Mouse (Mus musculus): ENCODE measurements around the gene Bbs9.

Bbs9 gene

GRCm38 (mm10) chr9:22640683-22641431, 165.3 kb downstream of the Bbs9 start:
- no peak for DNase-seq

- no peak for DNase-seq
Measured at GRCm38 (mm10) chr9:22645844-22646390, 170.4 kb downstream of the Bbs9 start.

GRCm38 (mm10) chr9:22646461-22646860, 170.9 kb downstream of the Bbs9 start:
- no peak for DNase-seq

- DNase-seq = no peak
Measured at GRCm38 (mm10) chr9:22648163-22648562, 172.6 kb downstream of the Bbs9 start.

- DNase-seq = no peak
Measured at GRCm38 (mm10) chr9:22649606-22650005, 174.1 kb downstream of the Bbs9 start.

GRCm38 (mm10) chr9:22650781-22651180, 175.3 kb downstream of the Bbs9 start:
- no peak for DNase-seq

GRCm38 (mm10) chr9:22651619-22652018, 176.1 kb downstream of the Bbs9 start:
- DNase-seq = no peak

- DNase-seq = no peak
Measured at GRCm38 (mm10) chr9:22654726-22655393, 179.3 kb downstream of the Bbs9 start.

- DNase-seq = no peak
Measured at GRCm38 (mm10) chr9:22657216-22657615, 181.7 kb downstream of the Bbs9 start.

- DNase-seq = no peak
Measured at GRCm38 (mm10) chr9:22665155-22665554, 189.6 kb downstream of the Bbs9 start.

- DNase-seq = no peak
Measured at GRCm38 (mm10) chr9:22672937-22673336, 197.4 kb downstream of the Bbs9 start.

GRCm38 (mm10) chr9:22677132-22677829, 201.8 kb downstream of the Bbs9 start:
- no peak for DNase-seq

- DNase-seq = no peak
Measured at GRCm38 (mm10) chr9:22677997-22678396, 202.5 kb downstream of the Bbs9 start.

- no peak for DNase-seq
Measured at GRCm38 (mm10) chr9:22678496-22678895, 203.0 kb downstream of the Bbs9 start.

- DNase-seq = no peak
Measured at GRCm38 (mm10) chr9:22679485-22679884, 204.0 kb downstream of the Bbs9 start.

- no peak for DNase-seq
Measured at GRCm38 (mm10) chr9:22680031-22680430, 204.5 kb downstream of the Bbs9 start.

GRCm38 (mm10) chr9:22680484-22680883, 205.0 kb downstream of the Bbs9 start:
- no peak for DNase-seq

GRCm38 (mm10) chr9:22683786-22684185, 208.3 kb downstream of the Bbs9 start:
- no peak for DNase-seq

GRCm38 (mm10) chr9:22686765-22687472, 211.4 kb downstream of the Bbs9 start:
- DNase-seq = no peak

- DNase-seq = no peak
Measured at GRCm38 (mm10) chr9:22690234-22690633, 214.7 kb downstream of the Bbs9 start.

- no peak for DNase-seq
Measured at GRCm38 (mm10) chr9:22695392-22695791, 219.9 kb downstream of the Bbs9 start.

GRCm38 (mm10) chr9:22696809-22697374, 221.4 kb downstream of the Bbs9 start:
- DNase-seq = no peak

- no peak for DNase-seq
Measured at GRCm38 (mm10) chr9:22697811-22698210, 222.3 kb downstream of the Bbs9 start.

Measured in cerebellum, adult 18-20 months (tissue).